Mouse (Mus musculus) gastrocnemius, postnatal 4 days (tissue): ENCODE data around the gene Gm20422. TPM values are rescaled to one million over a fixed set of nuclear protein-coding genes. Genes with fewer than 3 reads are reported as not detected.

Source experiments
- DNase-seq, 2 experiments: peaks; one replicate each; pipeline ENCODE4 v3.0.0; 2021 to 2022; ENCODE audit warnings: low spot score in 2 of 2, mixed read lengths in 2 of 2
- total RNA-seq, 2 experiments: library from RNA; stranded (reverse); gene quantifications; 2 replicates each; pipeline ENCODE4 v1.2.3; 2021

The Gm20422 gene
- total RNA-seq, 2 experiments from 2014 or later, result 4.0 to 6.3 TPM

GRCm38 (mm10) chr8:69794096-69794495 lies 19.4 kb upstream of the Gm20422 start:
- DNase-seq, result no peak

DNA sequence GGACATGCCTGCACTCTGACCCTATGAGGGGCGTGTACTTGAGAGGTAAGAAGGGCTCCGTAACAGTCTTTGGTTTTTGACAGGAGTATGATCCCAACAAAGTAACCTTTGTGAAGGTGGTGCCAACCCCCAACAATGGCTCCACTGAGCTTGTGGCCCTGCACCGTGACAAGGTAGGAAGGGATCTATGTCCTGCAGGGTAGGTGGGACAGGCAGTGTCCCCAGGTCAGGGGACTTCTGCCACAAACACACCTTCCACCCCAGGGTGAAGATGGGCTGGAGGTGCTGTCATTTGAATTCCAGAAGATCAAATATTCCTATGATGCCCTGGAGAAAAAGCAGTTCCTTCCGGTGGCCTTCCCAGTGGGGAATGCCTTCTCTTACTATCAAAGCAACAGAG lies 19.0 kb upstream of the Gm20422 start:
- no peak for DNase-seq

GRCm38 (mm10) chr8:69791415-69792068 lies 16.9 kb upstream of the Gm20422 start:
- DNase-seq, result no peak

DNA sequence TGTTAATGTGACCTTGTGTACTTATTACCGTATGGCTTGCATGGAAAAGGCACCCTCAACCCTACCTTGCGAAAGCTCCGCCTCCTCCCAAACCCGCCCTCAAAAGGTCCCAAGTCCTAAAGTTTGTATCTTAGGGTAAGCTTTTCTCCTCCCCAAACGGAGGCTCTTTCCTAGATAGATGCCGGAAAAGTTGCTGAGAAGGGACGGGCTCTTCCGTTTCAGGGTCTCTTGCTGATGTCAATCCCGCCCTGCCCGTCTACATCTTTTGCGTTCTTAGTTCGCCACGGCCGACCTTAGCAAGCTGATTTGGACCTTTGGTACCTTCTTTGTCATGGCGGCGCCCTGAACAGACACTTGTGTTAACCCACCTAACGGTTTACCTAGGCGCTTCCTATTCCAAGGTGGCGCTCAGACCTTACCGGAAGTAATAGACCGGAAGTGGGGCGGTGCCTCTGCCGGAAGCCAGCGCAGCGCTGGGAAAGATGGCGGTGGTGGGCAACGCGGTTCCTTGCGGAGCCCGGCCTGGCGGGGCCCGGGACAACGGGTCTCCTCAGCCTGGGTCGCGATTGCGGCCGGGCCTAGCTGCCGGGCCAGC lies 16.2 kb upstream of the Gm20422 start, which contains the start of the genes Atp13a1 and Zfp866:
Gene Atp13a1, plus strand, starts transcription at position 391 of the 595 bp plus-strand sequence.
Gene Zfp866, minus strand, starts transcription at position 406 of the 595 bp plus-strand sequence.
- peak; percentile 78 to 90 for DNase-seq

- no peak for DNase-seq
Measured at GRCm38 (mm10) chr8:69790364-69790763, 15.7 kb upstream of the Gm20422 start.

GRCm38 (mm10) chr8:69789731-69790130 lies 15.0 kb upstream of the Gm20422 start:
- no peak for DNase-seq

GRCm38 (mm10) chr8:69789105-69789504 lies 14.4 kb upstream of the Gm20422 start:
- DNase-seq, result no peak

DNA sequence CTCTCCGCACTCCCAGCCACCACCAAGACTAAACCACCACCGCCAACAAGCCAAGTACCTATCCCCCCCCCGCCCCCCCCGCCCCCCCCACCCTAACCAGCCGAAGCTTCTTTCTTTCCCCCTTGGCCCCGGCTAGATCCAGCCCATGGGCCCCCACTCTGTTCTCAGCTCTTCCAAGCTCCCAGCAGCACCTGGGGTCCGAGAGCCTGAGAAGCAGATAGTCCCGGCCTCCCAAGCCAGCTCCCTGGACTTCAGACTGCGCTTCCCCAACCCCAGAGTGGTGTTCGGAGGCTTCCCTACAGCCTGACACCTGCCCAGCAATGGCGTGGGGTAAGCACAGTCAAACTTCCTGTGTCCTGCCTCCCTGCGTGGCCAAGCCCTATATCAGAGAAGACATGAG lies 2.4 kb upstream of the Gm20422 start:
- DNase-seq, result no peak

- no peak for DNase-seq
Measured at GRCm38 (mm10) chr8:69775149-69775534, 456 bp upstream of the Gm20422 start.

GRCm38 (mm10) chr8:69772106-69772505 lies 2.6 kb downstream of the Gm20422 start:
- DNase-seq, result no peak

GRCm38 (mm10) chr8:69771221-69771620 lies 3.5 kb downstream of the Gm20422 start:
- DNase-seq, result no peak

- no peak for DNase-seq
Measured at GRCm38 (mm10) chr8:69761814-69762445, 12.8 kb downstream of the Gm20422 start.

- DNase-seq, result no peak
Measured at GRCm38 (mm10) chr8:69758316-69758715, 16.4 kb downstream of the Gm20422 start.

GRCm38 (mm10) chr8:69752437-69752836 lies 22.2 kb downstream of the Gm20422 start:
- no peak for DNase-seq

GRCm38 (mm10) chr8:69749544-69750454 lies 24.9 kb downstream of the Gm20422 start, which contains the start of gene Zfp963:
Gene Zfp963 (minus strand): TSS chr8:69749970.
- peak; percentile 91 to 96 for DNase-seq

DNA sequence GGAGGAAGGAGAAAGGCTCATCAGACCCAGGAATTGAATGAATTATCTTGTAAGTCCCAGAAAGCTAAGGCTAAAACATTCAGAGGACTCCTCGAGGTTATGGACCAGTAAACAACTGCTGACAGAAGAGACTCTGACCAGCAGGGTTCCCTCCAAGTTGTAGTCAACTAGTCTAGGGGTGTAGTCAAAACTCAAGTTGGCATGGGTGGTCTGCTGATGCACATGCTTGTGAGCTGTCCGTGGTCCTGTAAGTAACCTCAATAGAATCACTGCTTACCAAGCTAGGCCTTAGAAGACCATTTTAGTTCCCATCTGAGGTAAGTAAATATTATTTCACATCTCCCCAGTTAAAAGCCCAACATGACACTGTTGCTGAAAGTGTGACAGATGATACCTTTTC lies 33.5 kb downstream of the Gm20422 start:
- DNase-seq, result no peak

DNA sequence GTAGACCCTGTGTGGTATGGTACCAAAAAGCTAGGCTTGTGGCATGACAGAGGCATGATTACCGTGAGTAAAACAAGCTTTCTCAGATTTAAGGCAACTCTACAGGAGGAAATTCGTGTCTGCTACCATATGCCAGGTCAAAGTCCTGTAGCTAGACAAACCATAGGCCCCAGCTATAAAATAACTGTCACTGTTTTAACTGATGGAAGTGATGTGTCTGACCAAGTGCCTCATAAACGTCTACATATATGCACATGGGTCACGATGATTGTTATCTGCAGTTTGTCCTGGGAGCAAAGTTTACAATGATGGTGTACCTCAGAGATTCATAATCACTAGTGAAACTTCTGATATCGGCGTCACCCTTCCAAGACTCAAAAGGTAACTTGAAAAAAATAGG lies 33.9 kb downstream of the Gm20422 start:
- DNase-seq, result no peak

DNA sequence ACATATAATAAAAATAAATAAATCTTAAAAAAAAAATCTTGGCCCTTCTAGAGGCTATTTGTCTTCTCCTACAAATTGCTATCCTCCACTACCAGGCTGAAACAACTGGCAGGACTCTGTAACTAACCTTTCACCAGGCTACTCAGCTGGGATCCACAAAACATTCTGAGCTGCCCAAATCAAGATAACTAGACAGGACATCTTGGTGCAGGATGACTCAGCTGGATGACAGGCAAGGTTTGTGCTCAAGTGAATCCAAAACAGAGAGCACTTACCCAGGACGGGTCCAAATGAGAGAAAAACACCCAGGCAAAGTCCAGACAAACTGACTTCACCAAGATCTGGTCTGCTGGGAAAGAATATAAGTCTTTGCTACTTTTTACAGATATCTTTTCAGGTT lies 39.2 kb downstream of the Gm20422 start:
- no peak for DNase-seq

- DNase-seq, result no peak
Measured at GRCm38 (mm10) chr8:69717232-69717580, 57.5 kb downstream of the Gm20422 start.

- peak; percentile 87 to 95 for DNase-seq
Measured at GRCm38 (mm10) chr8:69716403-69717231, 58.1 kb downstream of the Gm20422 start.
